Mouse (Mus musculus) MEL (cell line): ENCODE data around the gene Zscan21. TPM values are rescaled to one million over a fixed set of nuclear protein-coding genes. Genes with fewer than 3 reads are reported as not detected.

Experiments used
- DNase-seq: peaks from one replicate; pipeline ENCODE4 v3.0.0; 2011; ENCODE audit warnings: low read depth, low spot score
- H3K27ac ChIP-seq: 2 replicates; pipeline ENCODE4 v1.5.1; 2012; ENCODE audit warnings: low read depth, mild to moderate bottlenecking, control low read depth, low read length, moderate library complexity; ENCODE audit not compliant: control insufficient read depth
- H3K27me3 ChIP-seq, 2 experiments: fragments of 150-350 bp in 1 of 2; sonication (generic) in 1 of 2; 2 replicates each; pipeline ENCODE4 v1.6.1; 2012; ENCODE audit warnings: low read length in 2 of 2, mild to moderate bottlenecking in 2 of 2, improper control_type of control experiment in 1 of 2, moderate library complexity in 1 of 2; ENCODE audit not compliant: insufficient read depth in 2 of 2, control insufficient read depth in 1 of 2
- H3K36me3 ChIP-seq, 2 experiments: 2 replicates each; pipeline ENCODE4 v1.6.1; 2012 to 2014; ENCODE audit warnings: low read length in 2 of 2, improper control_type of control experiment in 1 of 2, inconsistent platforms in 1 of 2, mild to moderate bottlenecking in 1 of 2; ENCODE audit not compliant: insufficient read depth in 2 of 2, control insufficient read depth in 1 of 2
- H3K4me1 ChIP-seq, 2 experiments: fragments of 150-350 bp in 1 of 2; sonication (generic) in 1 of 2; 2 replicates each; pipeline ENCODE4 v1.6.1; 2012; ENCODE audit warnings: low read length in 2 of 2, improper control_type of control experiment in 1 of 2, mild to moderate bottlenecking in 1 of 2; ENCODE audit not compliant: insufficient read depth in 2 of 2, control insufficient read depth in 1 of 2
- H3K4me3 ChIP-seq, 2 experiments: fragments of 150-350 bp in 1 of 2; sonication (generic) in 1 of 2; 2 replicates each; pipeline ENCODE4 v1.5.1; 2012; ENCODE audit warnings: low read depth in 2 of 2, low read length in 2 of 2, mild to moderate bottlenecking in 2 of 2, moderate library complexity in 2 of 2, control low read depth in 1 of 2, improper control_type of control experiment in 1 of 2; ENCODE audit not compliant: control insufficient read depth in 1 of 2, insufficient read depth in 1 of 2
- H3K79me2 ChIP-seq: 2 replicates; pipeline ENCODE4 v1.6.1; 2012; ENCODE audit warnings: mild to moderate bottlenecking, low read length, moderate library complexity; ENCODE audit not compliant: control insufficient read depth, poor library complexity, insufficient read depth
- H3K9ac ChIP-seq: 2 replicates; pipeline ENCODE4 v1.6.1; 2012; ENCODE audit warnings: low read depth, mild to moderate bottlenecking, control low read depth, low read length, moderate library complexity; ENCODE audit not compliant: control insufficient read depth, poor library complexity, severe bottlenecking
- H3K9me3 ChIP-seq: fragments of 150-350 bp; sonication (generic); replicated peaks from 2 replicates; pipeline ENCODE4 v1.6.1; 2012; ENCODE audit warnings: mild to moderate bottlenecking, low read length, improper control_type of control experiment, moderate library complexity; ENCODE audit not compliant: insufficient read depth
- BHLHE40 ChIP-seq: IDR thresholded peaks from 2 replicates; pipeline ENCODE4 v1.6.1; 2012; ENCODE audit warnings: low read depth, mild to moderate bottlenecking, inconsistent platforms, low read length, improper control_type of control experiment, borderline replicate concordance
- CHD1 ChIP-seq: IDR thresholded peaks from 2 replicates; pipeline ENCODE4 v1.6.1; 2012; ENCODE audit warnings: low read depth, mild to moderate bottlenecking, inconsistent platforms, low read length, improper control_type of control experiment
- CHD2 ChIP-seq: IDR thresholded peaks from 2 replicates; pipeline ENCODE4 v1.6.1; 2011; ENCODE audit warnings: low read length, improper control_type of control experiment
- CTCF ChIP-seq, 3 experiments: IDR thresholded peaks in 2 of 3; conservative IDR thresholded peaks in 1 of 3; 2 replicates each; pipeline ENCODE4 v1.5.1; 2011 to 2012; ENCODE audit warnings: low read length in 3 of 3, low read depth in 2 of 3, mild to moderate bottlenecking in 2 of 3, improper control_type of control experiment in 1 of 3, inconsistent platforms in 1 of 3, mixed read lengths in 1 of 3, moderate library complexity in 1 of 3; ENCODE audit not compliant: control insufficient read depth in 1 of 3, insufficient read depth in 1 of 3, poor library complexity in 1 of 3, severe bottlenecking in 1 of 3
- ELF1 ChIP-seq: IDR thresholded peaks from 2 replicates; pipeline ENCODE4 v1.6.1; 2014; ENCODE audit warnings: low read depth, mild to moderate bottlenecking, inconsistent platforms, low read length, improper control_type of control experiment, moderate library complexity
- EP300 ChIP-seq, 2 experiments: IDR thresholded peaks; 2 replicates each; pipeline ENCODE4 v1.6.1; 2011; ENCODE audit warnings: improper control_type of control experiment in 2 of 2, low read length in 2 of 2, low read depth in 1 of 2, mild to moderate bottlenecking in 1 of 2
- ETS1 ChIP-seq: IDR thresholded peaks from 2 replicates; pipeline ENCODE4 v1.6.1; 2012; ENCODE audit warnings: low read depth, mild to moderate bottlenecking, inconsistent platforms, low read length, improper control_type of control experiment, moderate library complexity
- GABPA ChIP-seq: IDR thresholded peaks from 2 replicates; pipeline ENCODE4 v1.6.1; 2012; ENCODE audit warnings: low read depth, mild to moderate bottlenecking, inconsistent platforms, low read length, improper control_type of control experiment, moderate library complexity
- GATA1 ChIP-seq: IDR thresholded peaks from 2 replicates; pipeline ENCODE4 v1.6.1; 2011; ENCODE audit warnings: low read depth, low read length, improper control_type of control experiment
- HCFC1 ChIP-seq: IDR thresholded peaks from 2 replicates; pipeline ENCODE4 v1.6.1; 2012; ENCODE audit warnings: low read depth, mild to moderate bottlenecking, inconsistent platforms, low read length, improper control_type of control experiment, moderate library complexity
- MXI1 ChIP-seq: IDR thresholded peaks from 2 replicates; pipeline ENCODE4 v1.6.1; 2011; ENCODE audit warnings: mild to moderate bottlenecking, low read depth, low read length, improper control_type of control experiment
- MYB ChIP-seq: IDR thresholded peaks from 2 replicates; pipeline ENCODE4 v1.6.1; 2011; ENCODE audit warnings: mild to moderate bottlenecking, low read depth, low read length, improper control_type of control experiment
- MYC ChIP-seq: IDR thresholded peaks from 2 replicates; pipeline ENCODE4 v1.6.1; 2011; ENCODE audit warnings: low read depth, mild to moderate bottlenecking, low read length, improper control_type of control experiment, moderate library complexity
- NELFE ChIP-seq: IDR thresholded peaks from 2 replicates; pipeline ENCODE4 v1.6.1; 2011; ENCODE audit warnings: low read depth, low read length, improper control_type of control experiment
- POLR2A ChIP-seq, 2 experiments: IDR thresholded peaks; 2 replicates each; pipeline ENCODE4 v1.6.1; 2011 to 2012; ENCODE audit warnings: low read length in 2 of 2, mild to moderate bottlenecking in 2 of 2, control low read depth in 1 of 2, improper control_type of control experiment in 1 of 2, low read depth in 1 of 2, moderate library complexity in 1 of 2; ENCODE audit not compliant: control insufficient read depth in 1 of 2, insufficient read depth in 1 of 2, poor library complexity in 1 of 2
- POLR2AphosphoS2 ChIP-seq: IDR thresholded peaks from 2 replicates; pipeline ENCODE4 v1.6.1; 2011; ENCODE audit warnings: low read length, improper control_type of control experiment
- RCOR1 ChIP-seq: IDR thresholded peaks from 2 replicates; pipeline ENCODE4 v1.6.1; 2012; ENCODE audit warnings: low read depth, mild to moderate bottlenecking, inconsistent platforms, low read length, improper control_type of control experiment
- SMC3 ChIP-seq: IDR thresholded peaks from 2 replicates; pipeline ENCODE4 v1.6.1; 2011; ENCODE audit warnings: low read depth, low read length, improper control_type of control experiment
- TAL1 ChIP-seq: IDR thresholded peaks from 2 replicates; pipeline ENCODE4 v1.6.1; 2012; ENCODE audit warnings: mild to moderate bottlenecking, inconsistent platforms, low read length, moderate library complexity, mixed read lengths
- TBP ChIP-seq: IDR thresholded peaks from 2 replicates; pipeline ENCODE4 v1.8.0; 2011; ENCODE audit warnings: low read depth, low read length, improper control_type of control experiment
- TCF12 ChIP-seq: IDR thresholded peaks from 2 replicates; pipeline ENCODE4 v1.6.1; 2014; ENCODE audit warnings: low read depth, mild to moderate bottlenecking, inconsistent platforms, low read length, improper control_type of control experiment, moderate library complexity
- ZC3H11A ChIP-seq: IDR thresholded peaks from 2 replicates; pipeline ENCODE4 v1.6.1; 2012; ENCODE audit warnings: low read depth, mild to moderate bottlenecking, inconsistent platforms, low read length, improper control_type of control experiment
- polyA plus RNA-seq, 2 experiments: library from polyadenylated mRNA; stranded (reverse) in 1 of 2; unstranded in 1 of 2; fragments of >175 nt in 1 of 2; fragments of >200 nt in 1 of 2; gene quantifications; 2 replicates each; pipeline versions ENCODE4 v1.2.1 to v1.2.4; 2012; ENCODE audit warnings: low replicate concordance in 2 of 2, low read depth in 1 of 2; ENCODE audit not compliant: insufficient read length in 2 of 2, insufficient read depth in 1 of 2, missing spikeins in 1 of 2
- total RNA-seq: library from RNA; depleted of rRNA; stranded (reverse); fragments of 300-350 nt; gene quantifications from 2 replicates; pipeline ENCODE4 v1.2.3, GENCODE M21; 2012

The Zscan21 gene
- total and polyA plus RNA-seq, 3 experiments: 9.0 to 10.5 TPM; not detected in 1

- Histone ChIP-seq H3K4me3 (no peak overlapping the region), H3K27me3 (no peaks in the 10 kb centered on the region)
- DNase-seq: no peak
- no peak for TF ChIP-seq GABPA
- no peak for TF ChIP-seq NELFE
- no peak for TF ChIP-seq POLR2AphosphoS2
- TF ChIP-seq MYC: no peak
- TF ChIP-seq, all 39 proteins: peak for 0
- no peak overlapping the region for H3K9ac ChIP-seq
- H3K79me2 ChIP-seq: no peaks in the 10 kb centered on the region
- no peaks in the 10 kb centered on the region for H3K9me3 ChIP-seq
- H3K36me3 ChIP-seq: peaks cover 1 to 7% of the 10 kb centered on the region in 2 experiments
- H3K27ac ChIP-seq: no peak overlapping the region
- peaks cover 2 to 3% of the 10 kb centered on the region in 2 experiments; a peak in 2 of 4 replicates for H3K4me1 ChIP-seq
These were observed 15.8 kb downstream of the Zscan21 start for GRCm38 (mm10) chr5:138132425-138133064.

DNA sequence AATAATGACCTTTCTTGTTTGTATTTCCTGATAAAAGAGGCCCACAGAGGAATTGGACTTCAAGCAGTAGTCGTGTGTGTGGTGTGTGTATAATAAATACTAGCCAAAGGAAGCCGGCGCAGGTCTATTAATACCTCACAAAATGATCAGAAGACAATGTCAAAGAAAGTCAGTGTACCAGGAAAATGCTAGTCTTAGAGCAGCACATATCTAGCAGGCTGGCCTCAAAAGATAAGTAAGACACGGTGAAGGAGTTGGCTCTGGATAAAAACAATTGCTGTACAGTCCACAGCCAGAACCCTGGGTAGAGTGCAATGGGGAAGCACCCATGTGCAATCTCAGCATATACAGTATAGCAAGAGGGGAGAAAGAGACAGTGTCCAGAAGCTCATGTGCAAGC, 20.6 kb downstream of the Zscan21 start:
- no peaks in the 10 kb centered on the region for H3K27me3 ChIP-seq
- DNase-seq: peak; percentile 76
- no peaks in the 10 kb centered on the region for H3K9me3 ChIP-seq
- H3K79me2 ChIP-seq: no peaks in the 10 kb centered on the region
- H3K4me1 ChIP-seq: peaks cover 5 to 8% of the 10 kb centered on the region in 2 experiments
- TF ChIP-seq ETS1 (0 out of 2 replicates have a peak, but pooled peaks have one; percentile 10), POLR2A (IDR thresholded peaks at IDR 0.05; ENCODE audit: control insufficient read depth in 1 of 2, insufficient read depth in 1 of 2, low read depth in 1 of 2, low read length in 2 of 2, poor library complexity in 1 of 2) (no peak), RCOR1 (peak; percentile 47), EP300 (IDR thresholded peaks at IDR 0.05; ENCODE audit: low read depth in 1 of 2, low read length in 2 of 2) (peak; percentile 34 to 64; a peak in 3 of 4 replicates), MXI1 (no peak), ELF1 (no peak), TBP (0 out of 2 replicates have a peak, but pooled peaks have one; percentile 13), TAL1 (peak; percentile 73), TCF12 (peak; percentile 52), SMC3 (no peak), CHD2 (no peak), GATA1 (peak; percentile 68), NELFE (no peak), CTCF (IDR thresholded peaks at IDR 0.05 in 2 of 3, conservative IDR thresholded peaks at IDR 0.05 in 1 of 3; ENCODE audit: control insufficient read depth in 1 of 3, insufficient read depth in 1 of 3, low read depth in 2 of 3, low read length in 3 of 3, poor library complexity in 1 of 3, severe bottlenecking in 1 of 3) (no peak), MYB (no peak), CHD1 (no peak), MYC (no peak), POLR2AphosphoS2 (no peak), HCFC1 (no peak), GABPA (no peak), BHLHE40 (no peak), ZC3H11A (no peak)
- H3K4me3 ChIP-seq: no peak overlapping the region
- H3K27ac ChIP-seq: no peak overlapping the region
- H3K36me3 ChIP-seq: peaks cover 0 to 18% of the 10 kb centered on the region in 2 experiments; a peak in 2 of 4 replicates
- no peak overlapping the region for H3K9ac ChIP-seq
